Mouse (Mus musculus): ENCODE data around the gene Ltc4s. TPM values are rescaled to one million over a fixed set of nuclear protein-coding genes. Genes with fewer than 3 reads are reported as not detected.

Gene Ltc4s
- total and polyA plus RNA-seq, 3 experiments = 0.47 to 2.0 (median 1.4) TPM

DNA sequence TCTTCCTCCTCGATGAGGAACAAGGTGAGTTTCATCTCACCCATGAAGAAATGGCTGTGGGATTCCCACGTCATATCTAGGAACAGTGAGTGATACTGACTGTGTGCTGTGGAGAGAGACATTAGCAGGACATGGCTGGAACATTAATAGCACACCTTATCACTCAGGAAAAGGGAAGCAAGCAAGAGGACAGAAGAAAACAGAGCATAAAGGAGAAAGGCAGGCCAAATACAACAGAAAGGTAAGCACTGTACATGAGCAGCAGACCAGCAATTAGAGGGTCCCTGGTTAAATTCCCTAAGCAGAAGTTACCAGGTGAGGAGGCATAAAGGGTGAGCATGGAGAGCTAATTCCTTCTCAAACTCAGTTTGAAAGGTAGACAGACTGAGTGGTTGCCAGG lies 36.7 kb upstream of the Ltc4s start:
- Histone ChIP-seq H3K27ac (ENCODE audit: insufficient read depth, low read depth) (no peak overlapping the region), H3K9me3 (replicated peaks; ENCODE audit: low read length) (peaks cover 2% of the 10 kb centered on the region), H3K4me2 (ENCODE audit: insufficient read depth, low read depth, poor library complexity, severe bottlenecking) (no peak overlapping the region), H3K36me3 (replicated peaks in 1 of 2; ENCODE audit: control insufficient read depth in 1 of 2, insufficient read depth in 1 of 2, low read length in 1 of 2) (peaks cover 8 to 57% of the 10 kb centered on the region in 2 experiments), H3K4me3 (replicated peaks in 1 of 3; ENCODE audit: low read depth in 2 of 3, low read length in 2 of 3, poor library complexity in 1 of 3) (no peak overlapping the region), H3K4me1 (ENCODE audit: control insufficient read depth in 1 of 2, insufficient read depth in 2 of 2) (peaks cover 10 to 38% of the 10 kb centered on the region in 2 experiments), H3K9ac (ENCODE audit: insufficient read depth, low read depth) (no peak overlapping the region), H3K79me2 (replicated peaks; ENCODE audit: control insufficient read depth, extremely low read depth, insufficient read depth, poor library complexity, severe bottlenecking) (peaks cover 2% of the 10 kb centered on the region; the same call in 1 of the 2 replicates), H3K27me3 (replicated peaks) (no peaks in the 10 kb centered on the region)
- dilution Hi-C loops (cut with MboI; ENCODE audit: extremely low pct_ligation_motif_present, extremely low pct_unique_long_range_greater_than_20kb, low sequenced_read_pairs) = no loop called here
- in situ Hi-C loops (cut with MboI; ENCODE audit: low pct_ligation_motif_present, low pct_unique_long_range_greater_than_20kb, low sequenced_read_pairs) = no loop called here
- DNase-seq (ENCODE audit: extremely low read depth) = no peak
- no peak for TF ChIP-seq MXI1 (IDR thresholded peaks at IDR 0.05; ENCODE audit: low read depth, low read length)
- TF ChIP-seq PAX5 (IDR thresholded peaks at IDR 0.05; ENCODE audit: low read length) = no peak
- TF ChIP-seq USF1 (IDR thresholded peaks at IDR 0.05; ENCODE audit: low read depth, low read length) = no peak
- TF ChIP-seq RAD21 (IDR thresholded peaks at IDR 0.05; ENCODE audit: low read depth, low read length) = no peak
- TF ChIP-seq CHD1 (IDR thresholded peaks at IDR 0.05; ENCODE audit: low read depth, low read length) = no peak
- no peak for TF ChIP-seq EP300 (IDR thresholded peaks at IDR 0.05; ENCODE audit: low read length)
- TF ChIP-seq MYC (IDR thresholded peaks at IDR 0.05; ENCODE audit: low read depth, low read length) = no peak
- TF ChIP-seq JUN (IDR thresholded peaks at IDR 0.05; ENCODE audit: insufficient read depth, low read depth, low read length) = no peak
- TF ChIP-seq MAX (IDR thresholded peaks at IDR 0.05; ENCODE audit: low read length) = no peak
- no peak for TF ChIP-seq ZKSCAN1 (IDR thresholded peaks at IDR 0.05; ENCODE audit: borderline replicate concordance, low read depth, low read length)
- TF ChIP-seq SMC3 (IDR thresholded peaks at IDR 0.05; ENCODE audit: low read depth, low read length) = no peak
- no peak for TF ChIP-seq GABPA (IDR thresholded peaks at IDR 0.05; ENCODE audit: insufficient replicate concordance, low read depth, low read length)
- TF ChIP-seq USF2 (conservative IDR thresholded peaks at IDR 0.05; ENCODE audit: low read depth, low read length) = no peak
- TF ChIP-seq POLR2A (IDR thresholded peaks at IDR 0.05; ENCODE audit: low read depth, low read length) = no peak
- no peak for TF ChIP-seq ELF1 (IDR thresholded peaks at IDR 0.05; ENCODE audit: low read depth, low read length)
- TF ChIP-seq CHD2 (IDR thresholded peaks at IDR 0.05; ENCODE audit: low read length) = no peak
- TF ChIP-seq NELFE (IDR thresholded peaks at IDR 0.05; ENCODE audit: low read depth, low read length) = no peak
- TF ChIP-seq JUND (conservative IDR thresholded peaks at IDR 0.05; ENCODE audit: low read depth, low read length) = no peak
- TF ChIP-seq SIN3A (IDR thresholded peaks at IDR 0.05; ENCODE audit: low read length) = no peak
- no peak for TF ChIP-seq ETS1 (conservative IDR thresholded peaks at IDR 0.05; ENCODE audit: low read depth, low read length)

DNA sequence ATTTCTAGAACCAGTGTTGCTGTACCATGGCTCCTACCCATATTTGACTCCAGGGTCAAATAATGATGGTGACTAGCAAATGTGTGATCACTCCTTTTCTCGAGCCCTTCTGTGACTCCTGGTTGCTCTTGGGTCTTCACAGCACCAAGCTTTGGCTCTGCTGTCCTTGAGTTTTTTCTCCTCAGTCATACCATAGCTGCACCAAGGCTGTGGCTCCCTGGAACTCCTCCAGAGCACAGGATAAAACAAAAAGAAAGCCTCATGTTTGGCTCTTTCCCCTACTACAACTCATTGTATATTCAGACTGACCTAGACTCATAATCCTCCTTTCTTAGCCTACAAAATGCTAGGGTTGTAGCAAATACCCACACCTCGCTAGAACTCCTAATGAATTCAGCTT lies 34.4 kb upstream of the Ltc4s start:
- Histone ChIP-seq H3K36me3 (replicated peaks in 1 of 2; ENCODE audit: control insufficient read depth in 1 of 2, insufficient read depth in 1 of 2, low read length in 1 of 2) (peaks cover 9 to 52% of the 10 kb centered on the region in 2 experiments), H3K27ac (ENCODE audit: insufficient read depth, low read depth) (no peak overlapping the region)
- dilution Hi-C loops (cut with MboI; ENCODE audit: extremely low pct_ligation_motif_present, extremely low pct_unique_long_range_greater_than_20kb, low sequenced_read_pairs) = no loop called here

More for the DNA sequence above, 34.4 kb upstream of the Ltc4s start:
- H3K4me2 ChIP-seq (ENCODE audit: insufficient read depth, low read depth, poor library complexity, severe bottlenecking) = no peak overlapping the region
- in situ Hi-C loops (cut with MboI; ENCODE audit: low pct_ligation_motif_present, low pct_unique_long_range_greater_than_20kb, low sequenced_read_pairs) = no loop called here
- no peaks in the 10 kb centered on the region for H3K27me3 ChIP-seq (replicated peaks)
- TF ChIP-seq EP300 (IDR thresholded peaks at IDR 0.05; ENCODE audit: low read length) = no peak
- no peak for TF ChIP-seq SIN3A (IDR thresholded peaks at IDR 0.05; ENCODE audit: low read length)
- TF ChIP-seq SMC3 (IDR thresholded peaks at IDR 0.05; ENCODE audit: low read depth, low read length) = no peak
- TF ChIP-seq TBP (conservative IDR thresholded peaks at IDR 0.05; ENCODE audit: low read depth, low read length) = no peak
- no peak for TF ChIP-seq MAX (IDR thresholded peaks at IDR 0.05; ENCODE audit: low read length)
- TF ChIP-seq KAT2A (IDR thresholded peaks at IDR 0.05; ENCODE audit: insufficient replicate concordance, low read length) = no peak
- no peak for TF ChIP-seq RCOR1 (conservative IDR thresholded peaks at IDR 0.05; ENCODE audit: low read depth, low read length)
- H3K9ac ChIP-seq (ENCODE audit: insufficient read depth, low read depth) = no peak overlapping the region
- H3K4me3 ChIP-seq (replicated peaks in 1 of 3; ENCODE audit: low read depth in 2 of 3, low read length in 2 of 3, poor library complexity in 1 of 3) = no peak overlapping the region
- 0 out of 2 replicates have a peak, but pooled peaks cover 2% of the 10 kb centered on the region for H3K79me2 ChIP-seq (replicated peaks; ENCODE audit: control insufficient read depth, extremely low read depth, insufficient read depth, poor library complexity, severe bottlenecking)
- H3K4me1 ChIP-seq (ENCODE audit: control insufficient read depth in 1 of 2, insufficient read depth in 2 of 2) = peaks cover 10 to 36% of the 10 kb centered on the region in 2 experiments
- DNase-seq (ENCODE audit: extremely low read depth) = no peak
- peaks cover 2% of the 10 kb centered on the region for H3K9me3 ChIP-seq (replicated peaks; ENCODE audit: low read length)
